Mouse (Mus musculus) kidney, postnatal 0 days (tissue): Measurements from ENCODE around the gene Cps1. TPM values are rescaled to one million over a fixed set of nuclear protein-coding genes. Genes with fewer than 3 reads are reported as not detected.
A peak's percentile ranks its signal among the peaks of the same experiment; 100 is the strongest.

ENCODE experiments used
- ATAC-seq: fragments of 200-750 bp; cut with Nextera tagmentation; replicated peaks from 2 replicates; pipeline ENCODE4 v1.8.0; 2017; ENCODE audit warnings: low read depth, moderate number of reproducible peaks, moderate TSS enrichment, moderate library complexity; ENCODE audit not compliant: low FRiP score
- DNase-seq: peaks from one replicate; pipeline ENCODE4 v3.0.0-alpha.2; 2016; ENCODE audit warnings: low spot score
- H3K27ac ChIP-seq: fragments of 300-500 bp; sonication (generic); 2 replicates; pipeline ENCODE4 v1.5.1; 2014; ENCODE audit warnings: mild to moderate bottlenecking
- H3K27me3 ChIP-seq: fragments of 300-500 bp; sonication (generic); 2 replicates; pipeline ENCODE4 v1.6.1; 2014; ENCODE audit warnings: low read length, mixed read lengths; ENCODE audit not compliant: insufficient read depth
- H3K36me3 ChIP-seq: fragments of 300-500 bp; sonication (generic); 2 replicates; pipeline ENCODE4 v1.6.1; 2014; ENCODE audit warnings: low read length, mixed read lengths; ENCODE audit not compliant: insufficient read depth
- H3K4me1 ChIP-seq: fragments of 300-500 bp; sonication (generic); replicated peaks from 2 replicates; pipeline ENCODE4 v1.6.1; 2014; ENCODE audit warnings: antibody characterized with exemption, low read length, mixed read lengths; ENCODE audit not compliant: insufficient read depth
- H3K4me2 ChIP-seq: fragments of 300-500 bp; sonication (generic); 2 replicates; pipeline ENCODE4 v1.6.1; 2014; ENCODE audit warnings: mild to moderate bottlenecking, low read length, moderate library complexity, mixed read lengths
- H3K4me3 ChIP-seq: fragments of 300-500 bp; sonication (generic); replicated peaks from 2 replicates; pipeline ENCODE4 v1.5.1; 2014; ENCODE audit warnings: low read depth, low read length
- H3K9ac ChIP-seq: fragments of 300-500 bp; sonication (generic); 2 replicates; pipeline ENCODE4 v1.6.1; 2014; ENCODE audit warnings: low read depth, low read length
- H3K9me3 ChIP-seq: fragments of 300-500 bp; sonication (generic); replicated peaks from 2 replicates; pipeline ENCODE4 v1.6.1; 2016; ENCODE audit warnings: low read length, inconsistent platforms, mixed read lengths
- CTCF ChIP-seq: IDR thresholded peaks from 2 replicates; pipeline ENCODE4 v1.5.1; 2016; ENCODE audit warnings: antibody characterized with exemption, low read depth, mild to moderate bottlenecking, moderate library complexity
- WGBS: fragments of 180-500 bp; shearing (Covaris S2); extraction: QIAGEN DNeasy Blood & Tissue Kit; methylation state at CpG from one replicate; pipeline ENCODE4 v1.1.7; 2014; 5-methylcytosine and 5-hydroxymethylcytosine counted together
- polyA plus RNA-seq: library from polyadenylated mRNA; unstranded; fragments of >200 nt; fragmentation: Nextera tagmentation; extraction: Ambion mirVana; gene quantifications from 2 replicates; pipeline ENCODE4 v1.2.1, GENCODE M21; 2015

The Cps1 gene
- polyA plus RNA-seq, 1 experiment from 2014 or later, result 0.14 TPM

DNA sequence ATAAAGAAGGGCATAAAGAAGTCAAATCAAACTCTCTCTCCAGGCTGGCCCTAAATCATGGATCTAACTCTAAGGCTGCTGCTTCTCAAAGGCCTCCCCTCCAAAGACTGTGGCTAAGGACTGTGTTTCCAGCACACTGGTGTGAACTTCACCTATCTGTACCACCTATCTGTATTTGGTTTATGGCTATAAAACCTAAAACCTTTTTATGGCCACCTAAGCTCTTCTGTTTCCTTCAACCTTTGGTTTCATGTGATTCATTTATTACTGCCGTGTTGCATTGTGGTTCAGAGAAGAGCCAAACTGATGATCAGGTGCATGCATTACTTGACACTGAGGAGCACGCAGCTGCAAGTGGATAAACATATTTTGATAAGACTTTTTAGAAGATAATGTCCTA is 74.5 kb downstream of the Cps1 start:
- DNase-seq (no peak), ATAC-seq (no peak)
- H3K27ac ChIP-seq, result no peak overlapping the region
- H3K4me3 ChIP-seq, result no peak overlapping the region
- TF ChIP-seq CTCF, result no peak
- no peaks in the 10 kb centered on the region for H3K27me3 ChIP-seq
- no peak overlapping the region for H3K4me2 ChIP-seq
- no peaks in the 10 kb centered on the region for H3K4me1 ChIP-seq
- 91% methylated on average over 2 of the region's 2 CpGs for WGBS
- H3K9ac ChIP-seq, result no peak overlapping the region
- H3K9me3 ChIP-seq, result no peaks in the 10 kb centered on the region
- no peaks in the 10 kb centered on the region for H3K36me3 ChIP-seq

- Histone ChIP-seq H3K9ac (no peak overlapping the region), H3K9me3 (no peaks in the 10 kb centered on the region), H3K4me2 (no peak overlapping the region), H3K4me3 (no peak overlapping the region), H3K36me3 (no peaks in the 10 kb centered on the region), H3K4me1 (no peaks in the 10 kb centered on the region), H3K27me3 (no peaks in the 10 kb centered on the region), H3K27ac (no peak overlapping the region)
- 39% methylated on average over 2 of the region's 2 CpGs for WGBS
- TF ChIP-seq CTCF, result peak; percentile 48
- peak; percentile 5 for DNase-seq
- no peak for ATAC-seq
These were observed 95.6 kb downstream of the Cps1 start for GRCm38 (mm10) chr1:67218339-67218944.

DNA sequence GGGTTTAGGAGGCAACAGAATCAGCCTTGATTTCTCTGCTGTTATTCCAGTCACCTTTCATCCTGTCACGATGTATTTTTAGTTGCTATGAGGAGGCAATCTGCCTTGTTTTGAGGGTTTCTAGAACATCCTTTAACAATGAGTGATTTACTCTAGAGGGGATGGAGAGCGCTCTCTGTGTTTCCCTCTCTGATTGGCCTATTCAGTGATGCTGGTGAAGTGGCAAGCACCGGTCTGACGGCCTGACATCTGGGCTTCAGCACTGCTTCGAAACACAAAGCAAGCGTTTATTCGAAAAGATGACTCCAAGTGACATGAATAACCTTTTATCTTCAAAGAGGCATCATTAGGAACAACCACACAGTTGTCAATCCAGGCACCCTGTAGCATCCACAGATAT is 100.8 kb downstream of the Cps1 start:
- H3K27me3 ChIP-seq, result no peaks in the 10 kb centered on the region
- no peaks in the 10 kb centered on the region for H3K9me3 ChIP-seq
- no peak overlapping the region for H3K4me3 ChIP-seq
- H3K4me1 ChIP-seq, result no peaks in the 10 kb centered on the region
- 80% methylated on average over 7 of the region's 7 CpGs for WGBS
- no peaks in the 10 kb centered on the region for H3K36me3 ChIP-seq
- H3K9ac ChIP-seq, result no peak overlapping the region
- ATAC-seq, result no peak
- no peak for TF ChIP-seq CTCF
- no peak for DNase-seq
- H3K27ac ChIP-seq, result no peak overlapping the region
- no peak overlapping the region for H3K4me2 ChIP-seq

- ATAC-seq (no peak), DNase-seq (peak; percentile 46)
- no peaks in the 10 kb centered on the region for H3K27me3 ChIP-seq
- no peak overlapping the region for H3K4me3 ChIP-seq
- TF ChIP-seq CTCF, result no peak
- H3K36me3 ChIP-seq, result no peaks in the 10 kb centered on the region
- H3K9ac ChIP-seq, result no peak overlapping the region
- no peak overlapping the region for H3K4me2 ChIP-seq
- no peak overlapping the region for H3K27ac ChIP-seq
- 64% methylated on average over 2 of the region's 2 CpGs for WGBS
- H3K4me1 ChIP-seq, result no peaks in the 10 kb centered on the region
- no peaks in the 10 kb centered on the region for H3K9me3 ChIP-seq
These were observed 112.0 kb downstream of the Cps1 start for GRCm38 (mm10) chr1:67234861-67235260.

DNA sequence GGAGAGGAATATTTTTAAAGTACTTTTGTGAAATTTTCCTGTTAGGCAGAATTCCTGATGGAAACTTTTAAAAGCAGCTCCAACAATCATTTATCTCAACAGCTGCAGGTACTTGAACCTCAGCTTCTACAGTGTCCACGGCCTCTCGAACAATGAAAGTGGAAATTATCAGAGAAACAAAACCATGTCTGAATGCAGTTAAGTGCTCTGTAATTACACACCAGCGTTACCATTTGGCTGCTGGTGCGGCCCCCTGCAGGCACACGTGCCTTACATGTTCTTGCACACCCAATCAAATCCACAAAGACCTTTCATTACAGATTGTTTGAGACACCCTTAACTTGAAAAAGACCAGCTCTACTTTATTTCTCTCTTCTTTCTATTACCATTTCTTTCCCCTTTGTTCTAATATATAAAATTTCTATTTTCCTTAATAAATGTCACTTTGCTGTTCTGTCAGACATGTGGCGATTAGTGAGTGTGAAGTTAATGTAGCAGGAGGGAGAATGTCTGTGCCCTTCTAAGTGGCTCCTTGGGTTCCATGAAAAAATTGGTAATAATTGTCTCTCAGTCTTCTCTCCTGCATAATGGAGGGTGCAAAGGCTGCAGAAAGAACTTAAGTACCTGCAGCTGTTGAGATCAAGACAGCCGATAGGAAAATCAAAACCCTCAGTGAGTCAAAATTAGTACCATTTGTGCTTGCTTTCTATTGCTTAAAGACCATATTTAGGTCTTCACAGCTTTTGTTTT is 112.8 kb downstream of the Cps1 start:
- Histone ChIP-seq H3K9ac (no peak overlapping the region), H3K27me3 (no peaks in the 10 kb centered on the region), H3K4me3 (no peak overlapping the region), H3K4me2 (no peak overlapping the region), H3K27ac (no peak overlapping the region), H3K9me3 (no peaks in the 10 kb centered on the region), H3K36me3 (no peaks in the 10 kb centered on the region), H3K4me1 (no peaks in the 10 kb centered on the region)
- DNase-seq, result no peak
- TF ChIP-seq CTCF, result no peak
- WGBS, result 81% methylated on average over 7 of the region's 7 CpGs
- no peak for ATAC-seq

GRCm38 (mm10) chr1:67238446-67238845 is 115.6 kb downstream of the Cps1 start:
- Histone ChIP-seq H3K27ac (no peak overlapping the region), H3K9ac (no peak overlapping the region), H3K4me2 (no peak overlapping the region), H3K9me3 (no peaks in the 10 kb centered on the region), H3K27me3 (no peaks in the 10 kb centered on the region), H3K4me1 (no peaks in the 10 kb centered on the region), H3K36me3 (no peaks in the 10 kb centered on the region), H3K4me3 (no peak overlapping the region)
- WGBS, result 96% methylated on average over 1 of the region's 1 CpGs
- ATAC-seq, result no peak
- no peak for DNase-seq
- TF ChIP-seq CTCF, result no peak
